Mouse (Mus musculus): ENCODE measurements at regions not wholly inside any gene's neighbourhood (a gene's known extent, or its start where the extent isn't known, plus 50 kb on each side); places are given as distances from the start of the nearest gene placed in this dataset.

- H3K27me3 ChIP-seq (ENCODE audit: insufficient read depth, low read length) = no peaks in the 10 kb centered on the region
- no peaks in the 10 kb centered on the region for H3K36me3 ChIP-seq (ENCODE audit: insufficient read depth)
- no peak for TF ChIP-seq CTCF (IDR thresholded peaks at IDR 0.05; ENCODE audit: low read depth)
- no peak overlapping the region for H3K9ac ChIP-seq
- no peak overlapping the region for H3K4me2 ChIP-seq
- ATAC-seq (ENCODE audit: insufficient read depth) (no peak), DNase-seq (peak; percentile 19)
- 86% methylated on average over 1 of the region's 1 CpGs for WGBS
- H3K4me3 ChIP-seq (ENCODE audit: low read depth, low read length) = no peak overlapping the region
- H3K9me3 ChIP-seq (ENCODE audit: low read depth, low read length) = no peaks in the 10 kb centered on the region
- no peak overlapping the region for H3K27ac ChIP-seq (ENCODE audit: low read depth)
- H3K4me1 ChIP-seq (ENCODE audit: insufficient read depth) = peaks cover 5% of the 10 kb centered on the region
Measured at GRCm38 (mm10) chr17:15290326-15290725, 86.3 kb downstream of the Dll1 start.

GRCm38 (mm10) chr17:15289062-15289461, 87.6 kb downstream of the Dll1 start:
- WGBS = 47% methylated on average over 5 of the region's 5 CpGs
- no peak overlapping the region for H3K4me2 ChIP-seq
- H3K9ac ChIP-seq = no peak overlapping the region
- no peaks in the 10 kb centered on the region for H3K36me3 ChIP-seq (ENCODE audit: insufficient read depth)
- no peaks in the 10 kb centered on the region for H3K27me3 ChIP-seq (ENCODE audit: insufficient read depth, low read length)
- H3K4me1 ChIP-seq (ENCODE audit: insufficient read depth) = peaks cover 11% of the 10 kb centered on the region
- no peaks in the 10 kb centered on the region for H3K9me3 ChIP-seq (ENCODE audit: low read depth, low read length)
- H3K27ac ChIP-seq (ENCODE audit: low read depth) = no peak overlapping the region
- TF ChIP-seq CTCF (IDR thresholded peaks at IDR 0.05; ENCODE audit: low read depth) = peak; percentile 22; the same call in 1 of the 2 replicates
- H3K4me3 ChIP-seq (ENCODE audit: low read depth, low read length) = no peak overlapping the region
- peak; percentile 54 for DNase-seq
- no peak for ATAC-seq (ENCODE audit: insufficient read depth)

GRCm38 (mm10) chr17:15288640-15289039, 88.0 kb downstream of the Dll1 start:
- H3K4me1 ChIP-seq (ENCODE audit: insufficient read depth) = peaks cover 11% of the 10 kb centered on the region
- H3K36me3 ChIP-seq (ENCODE audit: insufficient read depth) = no peaks in the 10 kb centered on the region
- ATAC-seq (ENCODE audit: insufficient read depth) (no peak), DNase-seq (no peak)
- no peaks in the 10 kb centered on the region for H3K27me3 ChIP-seq (ENCODE audit: insufficient read depth, low read length)
- H3K9ac ChIP-seq = no peak overlapping the region
- no peak for TF ChIP-seq CTCF (IDR thresholded peaks at IDR 0.05; ENCODE audit: low read depth)
- 78% methylated on average over 8 of the region's 8 CpGs for WGBS
- H3K4me2 ChIP-seq = no peak overlapping the region
- H3K9me3 ChIP-seq (ENCODE audit: low read depth, low read length) = no peaks in the 10 kb centered on the region
- no peak overlapping the region for H3K27ac ChIP-seq (ENCODE audit: low read depth)
- H3K4me3 ChIP-seq (ENCODE audit: low read depth, low read length) = no peak overlapping the region

DNA sequence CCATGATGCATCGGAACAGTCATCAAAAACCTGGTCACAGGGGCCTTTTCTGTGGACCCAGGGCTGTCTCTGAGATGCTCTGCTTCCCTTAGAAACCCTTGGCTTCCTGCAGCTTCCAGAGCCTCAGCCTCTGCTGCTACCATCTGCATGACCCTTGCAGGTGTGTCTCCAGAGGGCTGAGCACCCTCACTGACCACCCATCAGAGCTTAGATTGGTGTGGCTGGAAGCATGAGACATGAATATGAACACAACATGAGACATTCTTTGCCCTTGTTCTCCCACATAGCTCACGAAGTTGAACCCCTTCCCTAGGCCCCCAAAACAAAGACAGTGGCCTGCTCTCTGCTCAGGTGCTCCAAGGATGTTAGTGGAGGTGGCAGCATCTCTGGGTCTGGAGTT, 90.1 kb downstream of the Dll1 start:
- H3K27ac ChIP-seq (ENCODE audit: low read depth) = no peak overlapping the region
- no peaks in the 10 kb centered on the region for H3K36me3 ChIP-seq (ENCODE audit: insufficient read depth)
- no peak for TF ChIP-seq CTCF (IDR thresholded peaks at IDR 0.05; ENCODE audit: low read depth)
- H3K27me3 ChIP-seq (ENCODE audit: insufficient read depth, low read length) = no peaks in the 10 kb centered on the region
- no peak overlapping the region for H3K4me2 ChIP-seq
- H3K9me3 ChIP-seq (ENCODE audit: low read depth, low read length) = no peaks in the 10 kb centered on the region
- WGBS = 87% methylated on average over 2 of the region's 2 CpGs
- ATAC-seq (ENCODE audit: insufficient read depth) (no peak), DNase-seq (no peak)
- H3K4me3 ChIP-seq (ENCODE audit: low read depth, low read length) = no peak overlapping the region
- no peak overlapping the region for H3K9ac ChIP-seq
- H3K4me1 ChIP-seq (ENCODE audit: insufficient read depth) = peaks cover 11% of the 10 kb centered on the region

DNA sequence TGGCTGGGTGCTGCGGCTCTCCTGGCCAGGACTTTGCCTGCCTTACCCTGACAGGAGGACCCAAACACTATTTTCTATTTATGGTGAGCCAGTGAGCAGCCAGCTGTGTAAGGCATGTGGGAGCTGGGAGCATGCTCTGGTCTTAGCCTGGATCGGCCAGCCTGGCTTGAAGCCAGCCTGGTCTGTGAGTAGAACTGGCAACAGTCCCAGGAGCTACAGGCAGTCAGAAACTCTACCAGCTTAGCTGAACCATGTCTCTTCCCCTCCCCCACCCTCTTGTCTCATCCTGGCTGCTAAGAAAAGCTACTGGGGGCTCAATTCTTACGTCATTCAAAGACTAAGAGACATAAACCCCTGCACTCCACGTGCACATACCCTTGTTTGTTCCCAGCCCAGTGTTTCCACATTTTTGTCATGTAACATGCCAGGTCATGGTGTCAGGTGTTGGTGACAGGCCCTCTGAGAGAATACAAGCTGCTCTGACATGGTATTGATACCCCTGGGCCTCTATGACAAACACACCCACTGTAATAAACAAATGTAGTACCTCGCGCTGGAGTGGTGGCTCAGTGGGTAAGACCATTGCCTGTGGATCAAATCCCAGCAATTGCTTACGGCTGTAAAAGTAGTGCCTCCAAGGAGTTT, 91.2 kb downstream of the Dll1 start:
- Histone ChIP-seq H3K9ac (no peak overlapping the region), H3K4me1 (ENCODE audit: insufficient read depth) (peaks cover 11% of the 10 kb centered on the region), H3K36me3 (ENCODE audit: insufficient read depth) (no peaks in the 10 kb centered on the region), H3K9me3 (ENCODE audit: low read depth, low read length) (no peaks in the 10 kb centered on the region), H3K4me3 (ENCODE audit: low read depth, low read length) (no peak overlapping the region), H3K27ac (ENCODE audit: low read depth) (peak overlapping the region; percentile 61; the same call in 1 of the 2 replicates), H3K4me2 (peak overlapping the region; percentile 37), H3K27me3 (ENCODE audit: insufficient read depth, low read length) (no peaks in the 10 kb centered on the region)
- TF ChIP-seq CTCF (IDR thresholded peaks at IDR 0.05; ENCODE audit: low read depth) = no peak
- ATAC-seq (ENCODE audit: insufficient read depth) = peak; percentile 95
- WGBS = 36% methylated on average over 7 of the region's 7 CpGs
- peak; percentile 98 for DNase-seq

DNA sequence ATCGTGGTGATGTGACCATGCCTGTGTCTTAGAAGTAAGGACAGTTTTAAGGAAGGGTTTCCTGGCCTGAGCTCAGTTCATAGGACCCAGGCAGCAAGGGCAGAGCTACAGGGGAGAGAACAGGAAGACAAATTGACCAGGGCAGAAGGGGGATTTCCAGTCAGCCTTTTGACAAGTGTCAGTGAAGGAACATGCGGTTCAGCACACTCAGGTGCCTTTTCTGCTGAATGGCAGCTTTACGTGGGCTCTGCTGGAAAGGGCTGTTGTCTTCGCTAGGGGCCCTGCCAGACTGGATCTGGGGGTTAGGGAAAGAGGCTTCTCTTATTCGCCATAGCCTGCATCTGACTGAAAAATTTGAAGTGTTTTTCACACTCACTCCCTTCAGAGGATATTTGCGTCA, 106.8 kb downstream of the Dll1 start:
- no peak overlapping the region for H3K4me3 ChIP-seq (ENCODE audit: low read depth, low read length)
- no peak for ATAC-seq (ENCODE audit: insufficient read depth)
- 46% methylated on average over 6 of the region's 6 CpGs for WGBS
- H3K36me3 ChIP-seq (ENCODE audit: insufficient read depth) = no peaks in the 10 kb centered on the region
- H3K27ac ChIP-seq (ENCODE audit: low read depth) = no peak overlapping the region
- H3K4me1 ChIP-seq (ENCODE audit: insufficient read depth) = no peaks in the 10 kb centered on the region
- no peaks in the 10 kb centered on the region for H3K9me3 ChIP-seq (ENCODE audit: low read depth, low read length)
- H3K9ac ChIP-seq = no peak overlapping the region
- no peaks in the 10 kb centered on the region for H3K27me3 ChIP-seq (ENCODE audit: insufficient read depth, low read length)
- no peak for DNase-seq
- TF ChIP-seq CTCF (IDR thresholded peaks at IDR 0.05; ENCODE audit: low read depth) = no peak
- no peak overlapping the region for H3K4me2 ChIP-seq

- no peaks in the 10 kb centered on the region for H3K9me3 ChIP-seq (ENCODE audit: low read depth, low read length)
- TF ChIP-seq CTCF (IDR thresholded peaks at IDR 0.05; ENCODE audit: low read depth) = no peak
- peak; percentile 65 for DNase-seq
- H3K9ac ChIP-seq = no peak overlapping the region
- no peaks in the 10 kb centered on the region for H3K27me3 ChIP-seq (ENCODE audit: insufficient read depth, low read length)
- no peak overlapping the region for H3K27ac ChIP-seq (ENCODE audit: low read depth)
- H3K4me3 ChIP-seq (ENCODE audit: low read depth, low read length) = no peak overlapping the region
- no peaks in the 10 kb centered on the region for H3K4me1 ChIP-seq (ENCODE audit: insufficient read depth)
- no peak for ATAC-seq (ENCODE audit: insufficient read depth)
- no peaks in the 10 kb centered on the region for H3K36me3 ChIP-seq (ENCODE audit: insufficient read depth)
- no peak overlapping the region for H3K4me2 ChIP-seq
- 69% methylated on average over 8 of the region's 8 CpGs for WGBS
Measured at GRCm38 (mm10) chr17:15269056-15269612, 107.5 kb downstream of the Dll1 start.
